Mouse (Mus musculus): ENCODE measurements at regions not wholly inside any gene's neighbourhood (a gene's known extent, or its start where the extent isn't known, plus 50 kb on each side); places are given as distances from the start of the nearest gene placed in this dataset.

- DNase-seq (ENCODE audit: low spot score), result no peak
- H3K4me3 ChIP-seq (ENCODE audit: low read depth, low read length), result no peak overlapping the region
- no peak overlapping the region for H3K4me2 ChIP-seq (replicated peaks; ENCODE audit: low read depth, low read length)
- H3K9ac ChIP-seq (ENCODE audit: low read depth, low read length), result no peak overlapping the region
- no peaks in the 10 kb centered on the region for H3K9me3 ChIP-seq (ENCODE audit: control insufficient read depth, low read length)
- H3K27ac ChIP-seq (ENCODE audit: low read depth, low read length), result no peak overlapping the region
- H3K4me1 ChIP-seq (replicated peaks; ENCODE audit: control insufficient read depth, insufficient read depth, low read length), result no peaks in the 10 kb centered on the region
- no peak for ATAC-seq (ENCODE audit: low FRiP score)
- H3K27me3 ChIP-seq (ENCODE audit: control insufficient read depth, insufficient read depth, low read length), result no peaks in the 10 kb centered on the region
- H3K36me3 ChIP-seq (ENCODE audit: control insufficient read depth, insufficient read depth, low read length), result no peaks in the 10 kb centered on the region
- 66% methylated on average over 4 of the region's 4 CpGs for WGBS
Measured at GRCm38 (mm10) chr15:36427334-36427733, 580.2 kb downstream of the Zfp706 start.

- no peaks in the 10 kb centered on the region for H3K4me1 ChIP-seq (replicated peaks; ENCODE audit: control insufficient read depth, insufficient read depth, low read length)
- ATAC-seq (ENCODE audit: low FRiP score) (no peak), DNase-seq (ENCODE audit: low spot score) (no peak)
- no peak overlapping the region for H3K4me3 ChIP-seq (ENCODE audit: low read depth, low read length)
- no peaks in the 10 kb centered on the region for H3K9me3 ChIP-seq (ENCODE audit: control insufficient read depth, low read length)
- H3K27me3 ChIP-seq (ENCODE audit: control insufficient read depth, insufficient read depth, low read length), result no peaks in the 10 kb centered on the region
- H3K27ac ChIP-seq (ENCODE audit: low read depth, low read length), result no peak overlapping the region
- no peak overlapping the region for H3K9ac ChIP-seq (ENCODE audit: low read depth, low read length)
- no peak overlapping the region for H3K4me2 ChIP-seq (replicated peaks; ENCODE audit: low read depth, low read length)
- WGBS, result 88% methylated on average over 8 of the region's 8 CpGs
- H3K36me3 ChIP-seq (ENCODE audit: control insufficient read depth, insufficient read depth, low read length), result no peaks in the 10 kb centered on the region
Measured at GRCm38 (mm10) chr15:36425902-36426301, 581.7 kb downstream of the Zfp706 start.

GRCm38 (mm10) chr15:36424047-36424446 is 583.5 kb downstream of the Zfp706 start:
- no peaks in the 10 kb centered on the region for H3K27me3 ChIP-seq (ENCODE audit: control insufficient read depth, insufficient read depth, low read length)
- 90% methylated on average over 8 of the region's 8 CpGs for WGBS
- no peaks in the 10 kb centered on the region for H3K4me1 ChIP-seq (replicated peaks; ENCODE audit: control insufficient read depth, insufficient read depth, low read length)
- H3K9ac ChIP-seq (ENCODE audit: low read depth, low read length), result no peak overlapping the region
- ATAC-seq (ENCODE audit: low FRiP score) (no peak), DNase-seq (ENCODE audit: low spot score) (no peak)
- no peak overlapping the region for H3K4me3 ChIP-seq (ENCODE audit: low read depth, low read length)
- H3K27ac ChIP-seq (ENCODE audit: low read depth, low read length), result no peak overlapping the region
- no peaks in the 10 kb centered on the region for H3K9me3 ChIP-seq (ENCODE audit: control insufficient read depth, low read length)
- H3K4me2 ChIP-seq (replicated peaks; ENCODE audit: low read depth, low read length), result no peak overlapping the region
- H3K36me3 ChIP-seq (ENCODE audit: control insufficient read depth, insufficient read depth, low read length), result no peaks in the 10 kb centered on the region

- H3K4me2 ChIP-seq (replicated peaks; ENCODE audit: low read depth, low read length), result no peak overlapping the region
- no peaks in the 10 kb centered on the region for H3K27me3 ChIP-seq (ENCODE audit: control insufficient read depth, insufficient read depth, low read length)
- no peaks in the 10 kb centered on the region for H3K4me1 ChIP-seq (replicated peaks; ENCODE audit: control insufficient read depth, insufficient read depth, low read length)
- ATAC-seq (ENCODE audit: low FRiP score) (no peak), DNase-seq (ENCODE audit: low spot score) (no peak)
- H3K36me3 ChIP-seq (ENCODE audit: control insufficient read depth, insufficient read depth, low read length), result no peaks in the 10 kb centered on the region
- H3K27ac ChIP-seq (ENCODE audit: low read depth, low read length), result no peak overlapping the region
- no peak overlapping the region for H3K4me3 ChIP-seq (ENCODE audit: low read depth, low read length)
- no peaks in the 10 kb centered on the region for H3K9me3 ChIP-seq (ENCODE audit: control insufficient read depth, low read length)
- H3K9ac ChIP-seq (ENCODE audit: low read depth, low read length), result no peak overlapping the region
- WGBS, result 74% methylated on average over 3 of the region's 3 CpGs
Measured at GRCm38 (mm10) chr15:36422781-36423180, 584.8 kb downstream of the Zfp706 start.

GRCm38 (mm10) chr15:36419943-36420480 is 587.6 kb downstream of the Zfp706 start:
- no peaks in the 10 kb centered on the region for H3K27me3 ChIP-seq (ENCODE audit: control insufficient read depth, insufficient read depth, low read length)
- WGBS, result 82% methylated on average over 7 of the region's 7 CpGs
- H3K9ac ChIP-seq (ENCODE audit: low read depth, low read length), result no peak overlapping the region
- DNase-seq (ENCODE audit: low spot score) (no peak), ATAC-seq (ENCODE audit: low FRiP score) (no peak)
- H3K4me3 ChIP-seq (ENCODE audit: low read depth, low read length), result no peak overlapping the region
- no peaks in the 10 kb centered on the region for H3K4me1 ChIP-seq (replicated peaks; ENCODE audit: control insufficient read depth, insufficient read depth, low read length)
- no peak overlapping the region for H3K27ac ChIP-seq (ENCODE audit: low read depth, low read length)
- no peaks in the 10 kb centered on the region for H3K36me3 ChIP-seq (ENCODE audit: control insufficient read depth, insufficient read depth, low read length)
- H3K9me3 ChIP-seq (ENCODE audit: control insufficient read depth, low read length), result no peaks in the 10 kb centered on the region
- no peak overlapping the region for H3K4me2 ChIP-seq (replicated peaks; ENCODE audit: low read depth, low read length)

GRCm38 (mm10) chr15:36417426-36417825 is 590.1 kb downstream of the Zfp706 start:
- WGBS, result 84% methylated on average over 3 of the region's 3 CpGs
- no peaks in the 10 kb centered on the region for H3K36me3 ChIP-seq (ENCODE audit: control insufficient read depth, insufficient read depth, low read length)
- no peak overlapping the region for H3K27ac ChIP-seq (ENCODE audit: low read depth, low read length)
- H3K4me1 ChIP-seq (replicated peaks; ENCODE audit: control insufficient read depth, insufficient read depth, low read length), result no peaks in the 10 kb centered on the region
- no peak for DNase-seq (ENCODE audit: low spot score)
- H3K4me2 ChIP-seq (replicated peaks; ENCODE audit: low read depth, low read length), result no peak overlapping the region
- no peaks in the 10 kb centered on the region for H3K9me3 ChIP-seq (ENCODE audit: control insufficient read depth, low read length)
- no peak overlapping the region for H3K9ac ChIP-seq (ENCODE audit: low read depth, low read length)
- ATAC-seq (ENCODE audit: low FRiP score), result no peak
- no peaks in the 10 kb centered on the region for H3K27me3 ChIP-seq (ENCODE audit: control insufficient read depth, insufficient read depth, low read length)
- H3K4me3 ChIP-seq (ENCODE audit: low read depth, low read length), result no peak overlapping the region

- DNase-seq (ENCODE audit: low spot score) (no peak), ATAC-seq (ENCODE audit: low FRiP score) (no peak)
- H3K36me3 ChIP-seq (ENCODE audit: control insufficient read depth, insufficient read depth, low read length), result no peaks in the 10 kb centered on the region
- no peak overlapping the region for H3K4me3 ChIP-seq (ENCODE audit: low read depth, low read length)
- 87% methylated on average over 5 of the region's 5 CpGs for WGBS
- no peaks in the 10 kb centered on the region for H3K9me3 ChIP-seq (ENCODE audit: control insufficient read depth, low read length)
- H3K27me3 ChIP-seq (ENCODE audit: control insufficient read depth, insufficient read depth, low read length), result no peaks in the 10 kb centered on the region
- no peak overlapping the region for H3K9ac ChIP-seq (ENCODE audit: low read depth, low read length)
- no peak overlapping the region for H3K27ac ChIP-seq (ENCODE audit: low read depth, low read length)
- H3K4me1 ChIP-seq (replicated peaks; ENCODE audit: control insufficient read depth, insufficient read depth, low read length), result no peaks in the 10 kb centered on the region
- no peak overlapping the region for H3K4me2 ChIP-seq (replicated peaks; ENCODE audit: low read depth, low read length)
Measured at GRCm38 (mm10) chr15:36415552-36416249, 591.9 kb downstream of the Zfp706 start.

GRCm38 (mm10) chr15:36412016-36412415 is 595.6 kb downstream of the Zfp706 start:
- DNase-seq (ENCODE audit: low spot score) (no peak), ATAC-seq (ENCODE audit: low FRiP score) (no peak)
- Histone ChIP-seq H3K4me3 (ENCODE audit: low read depth, low read length) (no peak overlapping the region), H3K9ac (ENCODE audit: low read depth, low read length) (no peak overlapping the region), H3K9me3 (ENCODE audit: control insufficient read depth, low read length) (no peaks in the 10 kb centered on the region), H3K4me2 (replicated peaks; ENCODE audit: low read depth, low read length) (no peak overlapping the region), H3K27me3 (ENCODE audit: control insufficient read depth, insufficient read depth, low read length) (no peaks in the 10 kb centered on the region), H3K4me1 (replicated peaks; ENCODE audit: control insufficient read depth, insufficient read depth, low read length) (no peaks in the 10 kb centered on the region), H3K27ac (ENCODE audit: low read depth, low read length) (no peak overlapping the region), H3K36me3 (ENCODE audit: control insufficient read depth, insufficient read depth, low read length) (no peaks in the 10 kb centered on the region)
- 90% methylated on average over 3 of the region's 3 CpGs for WGBS

- H3K36me3 ChIP-seq (ENCODE audit: control insufficient read depth, insufficient read depth, low read length), result no peaks in the 10 kb centered on the region
- ATAC-seq (ENCODE audit: low FRiP score), result no peak
- 75% methylated on average over 3 of the region's 3 CpGs for WGBS
Measured at GRCm38 (mm10) chr15:36405446-36405845, 602.1 kb downstream of the Zfp706 start.

More at GRCm38 (mm10) chr15:36405446-36405845, 602.1 kb downstream of the Zfp706 start:
- H3K27me3 ChIP-seq (ENCODE audit: control insufficient read depth, insufficient read depth, low read length), result no peaks in the 10 kb centered on the region
- H3K4me3 ChIP-seq (ENCODE audit: low read depth, low read length), result no peak overlapping the region
- H3K9ac ChIP-seq (ENCODE audit: low read depth, low read length), result no peak overlapping the region
- H3K4me1 ChIP-seq (replicated peaks; ENCODE audit: control insufficient read depth, insufficient read depth, low read length), result no peaks in the 10 kb centered on the region
- no peak overlapping the region for H3K4me2 ChIP-seq (replicated peaks; ENCODE audit: low read depth, low read length)
- DNase-seq (ENCODE audit: low spot score), result no peak
- H3K9me3 ChIP-seq (ENCODE audit: control insufficient read depth, low read length), result no peaks in the 10 kb centered on the region
- H3K27ac ChIP-seq (ENCODE audit: low read depth, low read length), result no peak overlapping the region
